Mouse (Mus musculus) C2C12 (cell line): Measurements from ENCODE around the gene Pbxip1.

ENCODE experiments used
- CTCF ChIP-seq: IDR thresholded peaks from one replicate; pipeline ENCODE4 v1.5.1; 2011; ENCODE audit not compliant: control insufficient read depth, insufficient read depth, insufficient read length
- MAX ChIP-seq: IDR thresholded peaks from one replicate; pipeline ENCODE4 v1.6.1; 2011; ENCODE audit warnings: mild to moderate bottlenecking, control low read depth
- MYOD1 ChIP-seq: IDR thresholded peaks from one replicate; pipeline ENCODE4 v1.6.1; 2011; ENCODE audit warnings: low read depth; ENCODE audit not compliant: control insufficient read depth, insufficient read length
- USF1 ChIP-seq: IDR thresholded peaks from one replicate; pipeline ENCODE4 v1.6.1; 2011; ENCODE audit warnings: low read depth, mild to moderate bottlenecking, control low read depth, moderate library complexity

DNA sequence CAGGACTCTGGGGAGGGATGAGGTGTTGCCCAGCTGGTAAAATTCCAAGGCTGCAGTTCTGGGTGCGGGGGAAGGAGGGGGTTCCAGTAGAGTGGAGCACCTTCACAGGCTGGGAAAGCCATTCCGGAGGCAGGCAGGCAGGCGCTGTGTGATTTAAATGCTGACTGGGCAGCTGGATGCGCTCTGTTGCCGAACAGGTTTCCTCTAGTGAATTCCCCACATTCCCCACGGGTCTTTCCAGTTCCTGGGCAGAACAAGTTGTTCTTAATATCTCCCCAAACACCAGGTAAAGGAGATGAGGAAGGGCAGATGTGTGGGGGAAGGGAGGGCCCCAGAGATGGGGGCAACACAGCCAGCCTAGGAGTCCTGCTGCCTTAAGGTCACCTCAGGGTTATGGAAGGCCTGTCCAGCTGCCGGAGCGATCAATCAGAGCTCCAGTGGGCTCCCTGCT lies 56.2 kb downstream of the Pbxip1 start:
- TF ChIP-seq CTCF (no peak), USF1 (no peak), MAX (no peak), MYOD1 (no peak)
